Mouse (Mus musculus) heart, postnatal 0 days (tissue): Measurements from ENCODE around the gene Cuta.

ENCODE experiments used
- CTCF ChIP-seq: IDR thresholded peaks from 2 replicates; pipeline ENCODE4 v1.5.1; 2016; ENCODE audit warnings: antibody characterized with exemption, control low read depth, low read depth
- EP300 ChIP-seq: IDR thresholded peaks from 2 replicates; pipeline ENCODE4 v1.6.1; 2016; ENCODE audit warnings: antibody characterized with exemption, low read depth

GRCm38 (mm10) chr17:26936921-26937695 is 2.3 kb downstream of the Cuta start:
- no peak for TF ChIP-seq CTCF
- TF ChIP-seq EP300: no peak
